Mouse (Mus musculus): ENCODE measurements around the gene Smc1b.

- TF ChIP-seq CTCF (IDR thresholded peaks at IDR 0.05; ENCODE audit: extremely low read depth, insufficient read depth, insufficient read length, insufficient replicate concordance): no peak
- TF ChIP-seq POLR2A (IDR thresholded peaks at IDR 0.05; ENCODE audit: low read depth, low read length): no peak
These were observed 24.4 kb upstream of the Smc1b start for GRCm38 (mm10) chr15:85156198-85156597.
